ENCODE assay signal across 25 mouse cellular contexts in the genomic region with DNA sequence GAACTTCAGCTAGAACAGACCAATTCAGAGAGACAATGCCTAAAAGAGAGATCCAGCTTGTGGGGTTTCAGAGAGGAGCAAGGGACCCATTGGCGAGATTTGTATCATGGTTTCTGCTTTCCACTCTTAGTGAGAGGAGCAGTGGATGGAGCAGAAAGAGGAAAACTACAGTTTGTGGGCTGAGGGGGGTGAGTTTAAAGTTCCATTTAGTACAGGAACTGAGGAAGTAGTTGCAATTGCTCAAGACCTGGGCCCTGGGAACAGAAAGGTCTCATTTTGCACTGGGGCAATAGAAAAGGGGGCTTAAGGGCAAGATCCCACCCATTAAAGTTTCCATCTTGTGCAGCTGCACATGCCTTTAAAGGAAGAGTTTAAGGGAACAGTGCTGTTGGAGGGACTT. TPM values are rescaled to one million over a fixed set of nuclear protein-coding genes. Genes with fewer than 3 reads are reported as not detected.
DNase-seq lines count a peak whose midpoint lies in the region; ATAC-seq and TF ChIP-seq lines count a peak whose summit lies in the region.
"Had no signal": no experiment of that assay in that cellular context is flagged by ENCODE, and none has a peak within 500 bp of the region (broad histone marks: within the 10 kb centered on the region; RNA-seq: fewer than 3 reads in every experiment).

No protein-coding gene starts in this region.

- 91% methylated on average over 1 of the region's 1 CpGs for WGBS in heart, adult 2 months

- H3K4me3 ChIP-seq in heart, adult 2 months = no peak overlapping the region
- H3K4me3 ChIP-seq: embryonic facial prominence, embryonic 13.5 days; embryonic facial prominence, embryonic 15.5 days; erythroblast, embryonic 14.5 days; forebrain, embryonic 10.5 days; forebrain, embryonic 12.5 days; forebrain, embryonic 15.5 days had no signal

- TF ChIP-seq EP300 in heart, adult 2 months (IDR thresholded peaks at IDR 0.05; ENCODE audit: insufficient read depth, low read depth, low read length) = no peak

- no peaks in the 10 kb centered on the region for H3K36me3 ChIP-seq in heart, adult 2 months (ENCODE audit: control insufficient read depth, insufficient read depth, low read length)
- H3K36me3 ChIP-seq: embryonic facial prominence, embryonic 13.5 days; embryonic facial prominence, embryonic 15.5 days; forebrain, embryonic 10.5 days; forebrain, embryonic 12.5 days; forebrain, embryonic 15.5 days; G1E had no signal

- intact Hi-C loops in heart, adult 2 months (cut with DNase I) = no loop called here

- no peak overlapping the region for H3K27ac ChIP-seq in heart, adult 2 months
- H3K27ac ChIP-seq: embryonic facial prominence, embryonic 13.5 days; embryonic facial prominence, embryonic 15.5 days; forebrain, embryonic 10.5 days; forebrain, embryonic 12.5 days; forebrain, embryonic 15.5 days had no signal

- TF ChIP-seq CTCF in heart, adult 2 months (IDR thresholded peaks at IDR 0.05) = no peak

- no peak for TF ChIP-seq POLR2A in heart, adult 2 months (IDR thresholded peaks at IDR 0.05; ENCODE audit: insufficient read depth, low read depth, low read length)

- ATAC-seq in common myeloid progenitor, adult 5-6 weeks (replicated peaks; ENCODE audit: low read depth, poor library complexity, severe bottlenecking) = peak; percentile 48
- peak; percentile 70 for ATAC-seq in megakaryocyte, adult 5-6 weeks (ENCODE audit: poor library complexity, severe bottlenecking)
- ATAC-seq: CD4-positive, CD25-positive, alpha-beta regulatory T cell, adult 4 months; forebrain, embryonic 15.5 days; forebrain, postnatal 0 days had no signal

- H3K9ac ChIP-seq in heart, adult 2 months (ENCODE audit: low read depth, low read length) = no peak overlapping the region
- H3K9ac ChIP-seq: embryonic facial prominence, embryonic 13.5 days; embryonic facial prominence, embryonic 15.5 days; forebrain, embryonic 12.5 days; forebrain, embryonic 15.5 days; forebrain, postnatal 0 days had no signal

- H3K79me2 ChIP-seq in heart, adult 2 months (replicated peaks; ENCODE audit: control insufficient read depth, insufficient read depth, low read length) = no peaks in the 10 kb centered on the region

- no peaks in the 10 kb centered on the region for H3K4me1 ChIP-seq in heart, adult 2 months (ENCODE audit: control insufficient read depth, insufficient read depth, low read length)
- H3K4me1 ChIP-seq: embryonic facial prominence, embryonic 13.5 days; embryonic facial prominence, embryonic 15.5 days; forebrain, embryonic 10.5 days; forebrain, embryonic 12.5 days; forebrain, embryonic 15.5 days had no signal

- no peaks in the 10 kb centered on the region for H3K27me3 ChIP-seq in heart, adult 2 months (ENCODE audit: control insufficient read depth, insufficient read depth, low read length)
- H3K27me3 ChIP-seq: embryonic facial prominence, embryonic 13.5 days; embryonic facial prominence, embryonic 15.5 days; forebrain, embryonic 12.5 days; forebrain, embryonic 15.5 days had no signal

- DNase-seq in heart, adult 11 months = peak; percentile 28
- no peak for DNase-seq in heart, adult 2 months
- no peak for DNase-seq in MN1 (ENCODE audit: low spot score)
- no peak for DNase-seq in kidney, adult 8-10 months
- DNase-seq: adrenal gland, adult 2 months; adrenal gland, postnatal 10 days; adrenal gland, postnatal 25 days; B cell, adult 2 months; cerebellum, adult 11-12 months; cerebellum, adult 2 months; cerebellum, adult 9-10 months; cerebellum, postnatal 10 days; cerebellum, postnatal 25 days; embryo, embryonic 11 days; forebrain, postnatal 0 days had no signal

RNA-seq across cellular contexts. Expression of a gene that starts 28.0 kb away (rescaled TPM):
- under 1 TPM in 1 of 2 experiments, not detected in 1; 0.05 TPM for total RNA-seq in heart, adult 2 months (2021)
- polyA plus RNA-seq in heart, adult 2 months (2012; rRNA removed) = not detected in 2 replicates
- not detected in 2 replicates for total RNA-seq in common myeloid progenitor, adult 5-6 weeks (2017)
- not detected in 2 replicates for total RNA-seq in megakaryocyte, adult 5-6 weeks (2015)
- not detected in 2 replicates for total RNA-seq in megakaryocyte, adult 5-6 weeks (2017)
- total RNA-seq: adrenal gland, adult 2 months; adrenal gland, postnatal 25 days had no signal
- polyA plus RNA-seq: adrenal gland, adult 2 months; CD4-positive, CD25-positive, alpha-beta regulatory T cell, adult 4 months; erythroblast, embryonic 14.5 days; G1E had no signal
